Mouse (Mus musculus) hindbrain, embryonic 15.5 days (tissue): ENCODE results near the gene Crmp1. TPM values are rescaled to one million over a fixed set of nuclear protein-coding genes. Genes with fewer than 3 reads are reported as not detected.

Experiments used
- ATAC-seq: fragments of 200-750 bp; cut with Nextera tagmentation; 2 replicates; pipeline ENCODE4 v1.8.0; 2017; ENCODE audit warnings: low read depth, moderate number of reproducible peaks, moderate TSS enrichment; ENCODE audit not compliant: low FRiP score
- H3K27ac ChIP-seq: fragments of 300-500 bp; sonication (generic); replicated peaks from 2 replicates; pipeline ENCODE4 v1.5.1; 2015; ENCODE audit warnings: mild to moderate bottlenecking, inconsistent platforms
- H3K27me3 ChIP-seq: fragments of 300-500 bp; sonication (generic); 2 replicates; pipeline ENCODE4 v1.6.1; 2015; ENCODE audit warnings: control low read depth, inconsistent platforms
- H3K36me3 ChIP-seq: fragments of 300-500 bp; sonication (generic); 2 replicates; pipeline ENCODE4 v1.6.1; 2015; ENCODE audit warnings: control low read depth, inconsistent platforms
- H3K4me1 ChIP-seq: fragments of 300-500 bp; sonication (generic); replicated peaks from 2 replicates; pipeline ENCODE4 v1.6.1; 2015; ENCODE audit warnings: control low read depth, inconsistent platforms
- H3K4me2 ChIP-seq: fragments of 300-500 bp; sonication (generic); 2 replicates; pipeline ENCODE4 v1.6.1; 2015; ENCODE audit warnings: moderate library complexity, mild to moderate bottlenecking, inconsistent platforms
- H3K4me3 ChIP-seq: fragments of 300-500 bp; sonication (generic); 2 replicates; pipeline ENCODE4 v1.5.1; 2015; ENCODE audit warnings: mild to moderate bottlenecking, inconsistent platforms
- H3K9ac ChIP-seq: fragments of 300-500 bp; sonication (generic); 2 replicates; pipeline ENCODE4 v1.6.1; 2015; ENCODE audit warnings: inconsistent platforms
- H3K9me3 ChIP-seq: fragments of 300-500 bp; sonication (generic); 2 replicates; pipeline ENCODE4 v1.6.1; 2016; ENCODE audit warnings: control low read depth, inconsistent platforms
- WGBS: fragments of 180-500 bp; shearing (Covaris S2); methylation state at CpG from one replicate; pipeline ENCODE4 v1.1.7; 2015; 5-methylcytosine and 5-hydroxymethylcytosine counted together
- polyA plus RNA-seq: library from polyadenylated mRNA; unstranded; fragments of >200 nt; fragmentation: Nextera tagmentation; extraction: Ambion mirVana; gene quantifications from 2 replicates; pipeline ENCODE4 v1.2.1, GENCODE M21; 2015

The Crmp1 gene
- polyA plus RNA-seq, 1 experiment from 2014 or later, result 959 TPM

GRCm38 (mm10) chr5:37318715-37319114 lies 77.0 kb downstream of the Crmp1 start:
- ATAC-seq, result no peak
- WGBS, result 86% methylated on average over 6 of the region's 6 CpGs
- Histone ChIP-seq H3K36me3 (peaks cover 20% of the 10 kb centered on the region), H3K9ac (no peak overlapping the region), H3K27ac (no peak overlapping the region), H3K4me3 (no peak overlapping the region), H3K4me1 (no peaks in the 10 kb centered on the region), H3K9me3 (peaks cover 9% of the 10 kb centered on the region; the same call in 1 of the 2 replicates), H3K4me2 (no peak overlapping the region), H3K27me3 (no peaks in the 10 kb centered on the region)

GRCm38 (mm10) chr5:37320174-37320573 lies 78.4 kb downstream of the Crmp1 start:
- Histone ChIP-seq H3K4me3 (no peak overlapping the region), H3K9ac (no peak overlapping the region), H3K36me3 (peaks cover 10% of the 10 kb centered on the region), H3K27ac (no peak overlapping the region), H3K4me2 (no peak overlapping the region), H3K27me3 (no peaks in the 10 kb centered on the region), H3K9me3 (peaks cover 9% of the 10 kb centered on the region; the same call in 1 of the 2 replicates), H3K4me1 (no peaks in the 10 kb centered on the region)
- no peak for ATAC-seq
- WGBS, result 72% methylated on average over 3 of the region's 3 CpGs

GRCm38 (mm10) chr5:37320761-37321160 lies 79.0 kb downstream of the Crmp1 start:
- Histone ChIP-seq H3K27ac (no peak overlapping the region), H3K4me1 (no peaks in the 10 kb centered on the region), H3K4me2 (no peak overlapping the region), H3K9ac (no peak overlapping the region), H3K4me3 (no peak overlapping the region), H3K36me3 (peaks cover 5% of the 10 kb centered on the region; the same call in 1 of the 2 replicates), H3K9me3 (peaks cover 4% of the 10 kb centered on the region; the same call in 1 of the 2 replicates), H3K27me3 (no peaks in the 10 kb centered on the region)
- no peak for ATAC-seq
- WGBS, result 96% methylated on average over 4 of the region's 4 CpGs

- ATAC-seq, result no peak
- WGBS, result 87% methylated on average over 6 of the region's 6 CpGs
- Histone ChIP-seq H3K27ac (no peak overlapping the region), H3K4me2 (no peak overlapping the region), H3K4me3 (no peak overlapping the region), H3K9ac (no peak overlapping the region), H3K4me1 (no peaks in the 10 kb centered on the region), H3K27me3 (no peaks in the 10 kb centered on the region), H3K36me3 (no peaks in the 10 kb centered on the region), H3K9me3 (no peaks in the 10 kb centered on the region)
These were observed 84.9 kb downstream of the Crmp1 start for GRCm38 (mm10) chr5:37326675-37327074.

- H3K9ac ChIP-seq, result no peak overlapping the region
- H3K27me3 ChIP-seq, result no peaks in the 10 kb centered on the region
- no peak overlapping the region for H3K4me3 ChIP-seq
- H3K27ac ChIP-seq, result no peak overlapping the region
- H3K36me3 ChIP-seq, result no peaks in the 10 kb centered on the region
- H3K9me3 ChIP-seq, result no peaks in the 10 kb centered on the region
- ATAC-seq, result no peak
- 83% methylated on average over 8 of the region's 8 CpGs for WGBS
- no peaks in the 10 kb centered on the region for H3K4me1 ChIP-seq
- no peak overlapping the region for H3K4me2 ChIP-seq
These were observed 88.9 kb downstream of the Crmp1 start for GRCm38 (mm10) chr5:37330449-37331132.

GRCm38 (mm10) chr5:37331133-37331505 lies 89.4 kb downstream of the Crmp1 start:
- Histone ChIP-seq H3K4me1 (peaks cover 2% of the 10 kb centered on the region), H3K4me2 (no peak overlapping the region), H3K9ac (no peak overlapping the region), H3K36me3 (no peaks in the 10 kb centered on the region), H3K9me3 (no peaks in the 10 kb centered on the region), H3K4me3 (no peak overlapping the region), H3K27me3 (no peaks in the 10 kb centered on the region), H3K27ac (no peak overlapping the region)
- WGBS, result 94% methylated on average over 2 of the region's 2 CpGs
- no peak for ATAC-seq

- H3K9ac ChIP-seq, result no peak overlapping the region
- no peak overlapping the region for H3K27ac ChIP-seq
- H3K4me2 ChIP-seq, result no peak overlapping the region
- no peak overlapping the region for H3K4me3 ChIP-seq
- WGBS, result 82% methylated on average over 4 of the region's 4 CpGs
- H3K9me3 ChIP-seq, result no peaks in the 10 kb centered on the region
- no peak for ATAC-seq
- no peaks in the 10 kb centered on the region for H3K36me3 ChIP-seq
- H3K4me1 ChIP-seq, result peaks cover 11% of the 10 kb centered on the region
- H3K27me3 ChIP-seq, result no peaks in the 10 kb centered on the region
These were observed 90.3 kb downstream of the Crmp1 start for GRCm38 (mm10) chr5:37332066-37332465.

GRCm38 (mm10) chr5:37335061-37335460 lies 93.3 kb downstream of the Crmp1 start:
- no peaks in the 10 kb centered on the region for H3K9me3 ChIP-seq
- H3K9ac ChIP-seq, result no peak overlapping the region
- peaks cover 34% of the 10 kb centered on the region for H3K4me1 ChIP-seq
- no peak overlapping the region for H3K4me2 ChIP-seq
- ATAC-seq, result no peak
- WGBS, result 65% methylated on average over 3 of the region's 3 CpGs
- H3K4me3 ChIP-seq, result no peak overlapping the region
- H3K27ac ChIP-seq, result no peak overlapping the region
- no peaks in the 10 kb centered on the region for H3K36me3 ChIP-seq
- H3K27me3 ChIP-seq, result 0 out of 2 replicates have a peak, but pooled peaks cover 7% of the 10 kb centered on the region

GRCm38 (mm10) chr5:37336485-37337105 lies 94.9 kb downstream of the Crmp1 start, which contains the start of gene Evc:
Gene Evc, minus strand, starts transcription at chr5:37336894.
- no peaks in the 10 kb centered on the region for H3K36me3 ChIP-seq
- H3K4me1 ChIP-seq, result peaks cover 34% of the 10 kb centered on the region
- peak within 1 kb of the TSS; percentile 56 for H3K9ac ChIP-seq
- H3K27me3 ChIP-seq, result 0 out of 2 replicates have a peak, but pooled peaks cover 7% of the 10 kb centered on the region
- H3K27ac ChIP-seq, result no peak within 1 kb of the TSS
- WGBS, result under 1% methylated on average over 48 of the region's 48 CpGs
- no peaks in the 10 kb centered on the region for H3K9me3 ChIP-seq
- peak within 1 kb of the TSS; percentile 65 for H3K4me3 ChIP-seq
- peak; percentile 64 for ATAC-seq
- peak within 1 kb of the TSS; percentile 100 for H3K4me2 ChIP-seq

GRCm38 (mm10) chr5:37337696-37338095 lies 96.0 kb downstream of the Crmp1 start:
- peak overlapping the region; percentile 100 for H3K4me2 ChIP-seq
- ATAC-seq, result peak; percentile 7; the same call in 1 of the 2 replicates
- H3K9ac ChIP-seq, result no peak overlapping the region
- no peaks in the 10 kb centered on the region for H3K36me3 ChIP-seq
- no peaks in the 10 kb centered on the region for H3K9me3 ChIP-seq
- peak overlapping the region; percentile 48 for H3K4me3 ChIP-seq
- WGBS, result 67% methylated on average over 3 of the region's 3 CpGs
- H3K27ac ChIP-seq, result no peak overlapping the region
- 0 out of 2 replicates have a peak, but pooled peaks cover 7% of the 10 kb centered on the region for H3K27me3 ChIP-seq
- peaks cover 34% of the 10 kb centered on the region for H3K4me1 ChIP-seq

GRCm38 (mm10) chr5:37338288-37338687 lies 96.5 kb downstream of the Crmp1 start, which contains the start of gene Evc2:
Gene Evc2, plus strand, starts transcription at chr5:37338499.
- peak within 1 kb of the TSS; percentile 65 for H3K4me3 ChIP-seq
- H3K9me3 ChIP-seq, result no peaks in the 10 kb centered on the region
- H3K27me3 ChIP-seq, result 0 out of 2 replicates have a peak, but pooled peaks cover 7% of the 10 kb centered on the region
- no peak within 1 kb of the TSS for H3K27ac ChIP-seq
- under 1% methylated on average over 26 of the region's 27 CpGs for WGBS
- peak within 1 kb of the TSS; percentile 100 for H3K4me2 ChIP-seq
- no peaks in the 10 kb centered on the region for H3K36me3 ChIP-seq
- peak; percentile 79 for ATAC-seq
- peak within 1 kb of the TSS; percentile 40 for H3K9ac ChIP-seq
- peaks cover 34% of the 10 kb centered on the region for H3K4me1 ChIP-seq
